In the genomic region with DNA sequence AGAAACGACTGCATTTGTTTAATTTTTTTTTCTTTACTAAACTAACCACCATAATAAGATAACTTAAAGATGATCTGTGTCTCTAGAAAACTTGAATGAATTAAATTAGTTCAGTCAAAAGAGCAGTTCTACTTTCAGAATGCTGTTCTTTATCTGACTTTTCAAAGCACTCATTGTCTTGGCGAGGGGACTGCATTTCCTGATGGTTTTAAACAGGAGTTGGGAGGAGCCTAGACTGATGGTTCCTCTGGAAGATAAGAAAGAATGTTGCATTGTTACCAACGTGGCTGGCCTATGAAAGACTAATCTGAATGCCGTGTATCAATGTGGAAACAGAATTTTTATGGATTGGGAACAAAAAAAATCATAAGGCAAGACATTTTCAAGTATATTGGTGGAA, we compare ENCODE assay signal across 10 mouse cellular contexts. TPM values are rescaled to one million over a fixed set of nuclear protein-coding genes. Genes with fewer than 3 reads are reported as not detected.
A peak's percentile ranks its signal among the peaks of the same experiment; 100 is the strongest.
DNase-seq lines count a peak whose midpoint lies in the region; ATAC-seq and TF ChIP-seq lines count a peak whose summit lies in the region.
"Had no signal": no experiment of that assay in that cellular context is flagged by ENCODE, and none has a peak within 500 bp of the region (broad histone marks: within the 10 kb centered on the region; RNA-seq: fewer than 3 reads in every experiment).

No protein-coding gene starts in this region.

- H3K9ac ChIP-seq in liver, embryonic 11.5 days (ENCODE audit: low read depth, low read length): no peak overlapping the region
- H3K9ac ChIP-seq in lung, postnatal 0 days (replicated peaks; ENCODE audit: low read depth): no peak overlapping the region

- DNase-seq in heart, embryonic 10.5 days (ENCODE audit: low spot score): no peak
- no peak for DNase-seq in heart, adult 11 months
- DNase-seq in liver, embryonic 11.5 days (ENCODE audit: low spot score): no peak
- no peak for DNase-seq in liver
- DNase-seq in ZHBTc4 (ENCODE audit: low read depth, low spot score): peak; percentile 42
- DNase-seq in lung, postnatal 0 days (ENCODE audit: low spot score): peak; percentile 19
- DNase-seq in thymus, adult 18-20 months: no peak
- DNase-seq in T-cell, adult 2 months (ENCODE audit: low spot score): no peak
- DNase-seq: cerebellum, postnatal 36 days had no signal

- no peaks in the 10 kb centered on the region for H3K9me3 ChIP-seq in heart, embryonic 10.5 days
- H3K9me3 ChIP-seq in liver, embryonic 11.5 days (ENCODE audit: control insufficient read depth, low read length): no peaks in the 10 kb centered on the region
- H3K9me3 ChIP-seq in lung, postnatal 0 days (ENCODE audit: low read length): no peaks in the 10 kb centered on the region

- peak overlapping the region; percentile 50 for H3K4me2 ChIP-seq in liver, embryonic 11.5 days
- no peak overlapping the region; the same call in 1 of the 2 replicates for H3K4me2 ChIP-seq in lung, postnatal 0 days (replicated peaks; ENCODE audit: low read depth, low read length)

- no peaks in the 10 kb centered on the region for H3K27me3 ChIP-seq in heart, embryonic 10.5 days (ENCODE audit: insufficient read depth, poor library complexity, severe bottlenecking)
- H3K27me3 ChIP-seq in liver, embryonic 11.5 days (replicated peaks; ENCODE audit: control insufficient read depth, insufficient read depth, low read length): no peaks in the 10 kb centered on the region
- no peaks in the 10 kb centered on the region for H3K27me3 ChIP-seq in lung, postnatal 0 days (replicated peaks; ENCODE audit: insufficient read depth, low read length)

- TF ChIP-seq EP300 in lung, postnatal 0 days (IDR thresholded peaks at IDR 0.05): 0 out of 2 replicates have a peak, but pooled peaks have one; percentile 25

- H3K27ac ChIP-seq in heart, embryonic 10.5 days: peak overlapping the region; percentile 49; the same call in 1 of the 2 replicates
- 0 out of 2 replicates have a peak overlapping the region, but pooled peaks have one; percentile 8 for H3K27ac ChIP-seq in liver, embryonic 11.5 days (ENCODE audit: low read depth, low read length)
- H3K27ac ChIP-seq in lung, postnatal 0 days (ENCODE audit: low read length): 0 out of 2 replicates have a peak overlapping the region, but pooled peaks have one; percentile 29

- no peak; the same call in 1 of the 2 replicates for ATAC-seq in liver, embryonic 11.5 days (replicated peaks; ENCODE audit: low FRiP score)
- peak; percentile 29; the same call in 1 of the 2 replicates for ATAC-seq in lung, postnatal 0 days

- no peak for TF ChIP-seq CTCF in lung, postnatal 0 days (IDR thresholded peaks at IDR 0.05)

- WGBS in heart, embryonic 10.5 days: 8% methylated on average over 4 of the region's 4 CpGs
- 11% methylated on average over 4 of the region's 4 CpGs for WGBS in liver, embryonic 11.5 days
- 4% methylated on average over 4 of the region's 4 CpGs for WGBS in lung, postnatal 0 days

- peaks cover 70% of the 10 kb centered on the region for H3K4me1 ChIP-seq in heart, embryonic 10.5 days
- H3K4me1 ChIP-seq in liver, embryonic 11.5 days (replicated peaks; ENCODE audit: control insufficient read depth, insufficient read depth, low read length): peaks cover 38% of the 10 kb centered on the region
- peaks cover 18% of the 10 kb centered on the region; the same call in 1 of the 2 replicates for H3K4me1 ChIP-seq in lung, postnatal 0 days (ENCODE audit: insufficient read depth, low read depth, low read length)

- H3K4me3 ChIP-seq in heart, embryonic 10.5 days: peak overlapping the region; percentile 5; the same call in 1 of the 2 replicates
- H3K4me3 ChIP-seq in liver, embryonic 11.5 days (ENCODE audit: low read depth, low read length): no peak overlapping the region
- H3K4me3 ChIP-seq in lung, postnatal 0 days (ENCODE audit: low read depth, low read length): no peak overlapping the region
- H3K4me3 ChIP-seq: myocyte had no signal

- H3K36me3 ChIP-seq in heart, embryonic 10.5 days: peaks cover 10% of the 10 kb centered on the region
- H3K36me3 ChIP-seq in liver, embryonic 11.5 days (ENCODE audit: control insufficient read depth, insufficient read depth, low read length): no peaks in the 10 kb centered on the region
- no peaks in the 10 kb centered on the region for H3K36me3 ChIP-seq in lung, postnatal 0 days (ENCODE audit: insufficient read depth, low read length)

RNA-seq across cellular contexts. Expression of a gene that starts 20.1 kb away (rescaled TPM):
- polyA plus RNA-seq in heart, embryonic 10.5 days (2016; fragmentation: Nextera tagmentation; extraction: Ambion mirVana): 55.5 and 63.4 TPM in 2 replicates
- polyA plus RNA-seq in liver, embryonic 11.5 days (2014; fragmentation: Nextera tagmentation; extraction: Ambion mirVana): 39.5 TPM in 2 replicates
- 40.6 and 46.5 TPM in 2 replicates for polyA plus RNA-seq in lung, postnatal 0 days (2015; fragmentation: Nextera tagmentation; extraction: Ambion mirVana)

RNA-seq across cellular contexts. Expression of a gene that starts 50.1 kb away (rescaled TPM):
- polyA plus RNA-seq in heart, embryonic 10.5 days (2016; fragmentation: Nextera tagmentation; extraction: Ambion mirVana): 0.26 and 0.53 TPM in 2 replicates
- polyA plus RNA-seq in liver, embryonic 11.5 days (2014; fragmentation: Nextera tagmentation; extraction: Ambion mirVana): 0.27 and 0.43 TPM in 2 replicates
- 1.0 and 1.3 TPM in 2 replicates for polyA plus RNA-seq in lung, postnatal 0 days (2015; fragmentation: Nextera tagmentation; extraction: Ambion mirVana)
- polyA plus RNA-seq: myocyte had no signal

Comparison
In these comparisons a context has a peak if more than half of its experiments do, and no peak if none do; other contexts are left out.
1. DNase-seq: peak in ZHBTc4 (single experiment) and lung, postnatal 0 days (single experiment); none in heart, embryonic 10.5 days (single experiment), heart, adult 11 months (single experiment), liver, embryonic 11.5 days (single experiment), liver (single experiment), thymus, adult 18-20 months (0 of 2) and T-cell, adult 2 months (single experiment).
2. Peak in every context shown above with its lines, with median percentiles within 50 percentile points of each other: H3K27ac ChIP-seq.